10 mouse cellular contexts compared by ENCODE assay signal in genomic region chr5:34139751-34140150, GRCm38 (mm10). TPM values are rescaled to one million over a fixed set of nuclear protein-coding genes. Genes with fewer than 3 reads are reported as not detected.
DNase-seq lines count a peak whose midpoint lies in the region; ATAC-seq and TF ChIP-seq lines count a peak whose summit lies in the region.
"Had no signal": no experiment of that assay in that cellular context is flagged by ENCODE, and none has a peak within 500 bp of the region (broad histone marks: within the 10 kb centered on the region; RNA-seq: fewer than 3 reads in every experiment).

No protein-coding gene starts in this region.

- no peaks in the 10 kb centered on the region for H3K4me1 ChIP-seq in intestine, postnatal 0 days (replicated peaks; ENCODE audit: control insufficient read depth, insufficient read depth, low read length)
- H3K4me1 ChIP-seq in intestine, embryonic 15.5 days (replicated peaks): no peaks in the 10 kb centered on the region
- no peaks in the 10 kb centered on the region for H3K4me1 ChIP-seq in ES-Bruce4 (ENCODE audit: control insufficient read depth, insufficient read depth, low read length)
- H3K4me1 ChIP-seq in midbrain, embryonic 15.5 days: no peaks in the 10 kb centered on the region
- H3K4me1 ChIP-seq: limb, embryonic 13.5 days; stomach, embryonic 15.5 days had no signal

- peak; percentile 85 for TF ChIP-seq CTCF in intestine, postnatal 0 days (IDR thresholded peaks at IDR 0.05; ENCODE audit: low read depth)
- peak; percentile 45 for TF ChIP-seq CTCF in ES-Bruce4 (IDR thresholded peaks at IDR 0.05; ENCODE audit: low read depth, low read length)

- no peak overlapping the region for H3K27ac ChIP-seq in intestine, postnatal 0 days (ENCODE audit: low read depth, low read length)
- no peak overlapping the region for H3K27ac ChIP-seq in intestine, embryonic 15.5 days
- H3K27ac ChIP-seq in ES-Bruce4 (ENCODE audit: insufficient read depth, low read length): no peak overlapping the region
- H3K27ac ChIP-seq in midbrain, embryonic 15.5 days: no peak overlapping the region
- H3K27ac ChIP-seq: limb, embryonic 13.5 days; stomach, embryonic 15.5 days had no signal

- 4% methylated on average over 1 of the region's 1 CpGs for WGBS in intestine, postnatal 0 days
- WGBS in intestine, embryonic 15.5 days: 0% methylated on average over 1 of the region's 1 CpGs
- WGBS in midbrain, embryonic 15.5 days: 14% methylated on average over 1 of the region's 1 CpGs

- H3K9me3 ChIP-seq in intestine, postnatal 0 days (ENCODE audit: control insufficient read depth): no peaks in the 10 kb centered on the region
- no peaks in the 10 kb centered on the region for H3K9me3 ChIP-seq in intestine, embryonic 15.5 days
- H3K9me3 ChIP-seq in ES-Bruce4 (replicated peaks; ENCODE audit: control insufficient read depth, insufficient read depth, low read length, poor library complexity, severe bottlenecking): no peaks in the 10 kb centered on the region
- no peaks in the 10 kb centered on the region for H3K9me3 ChIP-seq in midbrain, embryonic 15.5 days
- H3K9me3 ChIP-seq: limb, embryonic 13.5 days; stomach, embryonic 15.5 days had no signal

- H3K36me3 ChIP-seq in intestine, postnatal 0 days (ENCODE audit: control insufficient read depth, insufficient read depth): no peaks in the 10 kb centered on the region
- H3K36me3 ChIP-seq in intestine, embryonic 15.5 days: no peaks in the 10 kb centered on the region
- H3K36me3 ChIP-seq in ES-Bruce4 (ENCODE audit: control insufficient read depth, insufficient read depth, low read length, poor library complexity, severe bottlenecking): no peaks in the 10 kb centered on the region
- no peaks in the 10 kb centered on the region for H3K36me3 ChIP-seq in midbrain, embryonic 15.5 days (replicated peaks)
- H3K36me3 ChIP-seq: limb, embryonic 13.5 days; stomach, embryonic 15.5 days had no signal

- no peak overlapping the region for H3K4me2 ChIP-seq in intestine, postnatal 0 days (replicated peaks; ENCODE audit: low read depth)
- H3K4me2 ChIP-seq in intestine, embryonic 15.5 days (replicated peaks): no peak overlapping the region
- H3K4me2 ChIP-seq in midbrain, embryonic 15.5 days: no peak overlapping the region
- H3K4me2 ChIP-seq: limb, embryonic 13.5 days; stomach, embryonic 15.5 days had no signal

- H3K4me3 ChIP-seq in intestine, postnatal 0 days (ENCODE audit: low read depth, low read length): no peak overlapping the region
- H3K4me3 ChIP-seq in intestine, embryonic 15.5 days (replicated peaks): no peak overlapping the region
- no peak overlapping the region for H3K4me3 ChIP-seq in ES-Bruce4 (ENCODE audit: low read depth, low read length)
- H3K4me3 ChIP-seq in midbrain, embryonic 15.5 days: no peak overlapping the region
- H3K4me3 ChIP-seq: limb, embryonic 13.5 days; stomach, embryonic 15.5 days had no signal

- ATAC-seq in intestine, postnatal 0 days: no peak
- no peak for ATAC-seq in intestine, embryonic 15.5 days
- no peak for ATAC-seq in midbrain, embryonic 15.5 days (replicated peaks)

- TF ChIP-seq EP300 in ES-Bruce4 (IDR thresholded peaks at IDR 0.05; ENCODE audit: insufficient read depth, low read depth, low read length): no peak

- DNase-seq in cerebellum, adult 11-12 months: peak; percentile 15
- peak; percentile 11 to 32 for DNase-seq in heart, adult 9 months (ENCODE audit: low spot score in 2 of 2)
- peak; percentile 15 to 24 for DNase-seq in layer of hippocampus, postnatal 36 days
- DNase-seq in retina, embryonic 14.5 days (ENCODE audit: low spot score): peak; percentile 49

- H3K9ac ChIP-seq in intestine, postnatal 0 days (ENCODE audit: low read depth, low read length): no peak overlapping the region
- no peak overlapping the region for H3K9ac ChIP-seq in intestine, embryonic 15.5 days
- H3K9ac ChIP-seq in ES-Bruce4 (ENCODE audit: low read depth, poor library complexity, severe bottlenecking): no peak overlapping the region
- no peak overlapping the region for H3K9ac ChIP-seq in midbrain, embryonic 15.5 days
- H3K9ac ChIP-seq: limb, embryonic 13.5 days; stomach, embryonic 15.5 days had no signal

- H3K27me3 ChIP-seq in intestine, postnatal 0 days (replicated peaks; ENCODE audit: control insufficient read depth, insufficient read depth, low read length): no peaks in the 10 kb centered on the region
- H3K27me3 ChIP-seq in intestine, embryonic 15.5 days (replicated peaks): no peaks in the 10 kb centered on the region
- H3K27me3 ChIP-seq in ES-Bruce4 (ENCODE audit: control insufficient read depth, insufficient read depth, low read length, poor library complexity, severe bottlenecking): no peaks in the 10 kb centered on the region
- H3K27me3 ChIP-seq in midbrain, embryonic 15.5 days (replicated peaks): no peaks in the 10 kb centered on the region
- H3K27me3 ChIP-seq: limb, embryonic 13.5 days; stomach, embryonic 15.5 days had no signal

- TF ChIP-seq POLR2A in ES-Bruce4 (IDR thresholded peaks at IDR 0.05; ENCODE audit: insufficient read depth, low read length): no peak

RNA-seq across cellular contexts. Expression of gene Poln, which starts 29.5 kb away (rescaled TPM):
- 0.41 TPM in 1 of 2 replicates, not detected in the other for polyA plus RNA-seq in intestine, postnatal 0 days (2015; fragmentation: Nextera tagmentation; extraction: Ambion mirVana)
- polyA plus RNA-seq in intestine, embryonic 15.5 days (2015; fragmentation: Nextera tagmentation; extraction: Ambion mirVana): 0.51 and 0.84 TPM in 2 replicates
- 1.4 and 1.5 TPM in 2 replicates for polyA plus RNA-seq in ES-Bruce4 (2011; ENCODE audit: insufficient read depth, insufficient read length, low read depth, missing spikeins)
- total RNA-seq in layer of hippocampus, postnatal 36 days (2021): under 1 TPM; 0.71 to 0.92 TPM
- 0.27 and 0.52 TPM in 2 replicates for polyA plus RNA-seq in midbrain, embryonic 15.5 days (2015; fragmentation: Nextera tagmentation; extraction: Ambion mirVana)

RNA-seq across cellular contexts. Expression of gene Haus3, which starts 29.6 kb away (rescaled TPM):
- 9.6 and 10.1 TPM in 2 replicates for polyA plus RNA-seq in intestine, postnatal 0 days (2015; fragmentation: Nextera tagmentation; extraction: Ambion mirVana)
- 30.1 and 34.4 TPM in 2 replicates for polyA plus RNA-seq in intestine, embryonic 15.5 days (2015; fragmentation: Nextera tagmentation; extraction: Ambion mirVana)
- polyA plus RNA-seq in ES-Bruce4 (2011; ENCODE audit: insufficient read depth, insufficient read length, low read depth, missing spikeins): 43.2 and 47.6 TPM in 2 replicates
- 1 to 10 TPM; 6.3 to 6.4 TPM for total RNA-seq in layer of hippocampus, postnatal 36 days (2021)
- polyA plus RNA-seq in midbrain, embryonic 15.5 days (2015; fragmentation: Nextera tagmentation; extraction: Ambion mirVana): 11.7 and 11.9 TPM in 2 replicates

RNA-seq across cellular contexts. Expression of gene Mxd4, which starts 47.8 kb away (rescaled TPM):
- 14.1 and 17.7 TPM in 2 replicates for polyA plus RNA-seq in intestine, postnatal 0 days (2015; fragmentation: Nextera tagmentation; extraction: Ambion mirVana)
- 18.7 and 19.4 TPM in 2 replicates for polyA plus RNA-seq in intestine, embryonic 15.5 days (2015; fragmentation: Nextera tagmentation; extraction: Ambion mirVana)
- polyA plus RNA-seq in ES-Bruce4 (2011; ENCODE audit: insufficient read depth, insufficient read length, low read depth, missing spikeins): 4.3 and 6.5 TPM in 2 replicates
- 10 to 100 TPM; 86.7 to 99.5 TPM for total RNA-seq in layer of hippocampus, postnatal 36 days (2021)
- 35.0 and 38.1 TPM in 2 replicates for polyA plus RNA-seq in midbrain, embryonic 15.5 days (2015; fragmentation: Nextera tagmentation; extraction: Ambion mirVana)
